Mouse (Mus musculus): ENCODE results near the gene Asdurf.
"Not testable (repeated sequence)": the region's sequence is repeated elsewhere in the genome, so short reads cannot be mapped to it uniquely, and the experiment has no call there.

Asdurf gene

GRCm38 (mm10) chr1:53352327-53353261 lies at the start of gene Asdurf, which contains the start of the genes Gm28551 and Asnsd1:
Gene Asdurf (minus strand): TSS chr1:53352619.
Gene Gm28551 (minus strand): TSS chr1:53352667.
Gene Asnsd1 (minus strand): TSS chr1:53352752.
- DNase-seq = peak; percentile 98

GRCm38 (mm10) chr1:53393936-53394760 lies 41.7 kb upstream of the Asdurf start:
- peak; percentile 25 to 52 for DNase-seq

- DNase-seq = peak; percentile 28 to 40
These were observed 36.3 kb upstream of the Asdurf start for GRCm38 (mm10) chr1:53388762-53389161.

- no peak for DNase-seq
These were observed 31.8 kb upstream of the Asdurf start for GRCm38 (mm10) chr1:53384085-53384688.

- DNase-seq = no peak
These were observed 25.3 kb upstream of the Asdurf start for GRCm38 (mm10) chr1:53377731-53378130.

- not testable (repeated sequence) for DNase-seq
These were observed 23.5 kb upstream of the Asdurf start for GRCm38 (mm10) chr1:53375965-53376364.

GRCm38 (mm10) chr1:53358988-53359387 lies 6.6 kb upstream of the Asdurf start:
- no peak for DNase-seq

GRCm38 (mm10) chr1:53341071-53341470 lies 11.3 kb downstream of the Asdurf start:
- no peak for DNase-seq

- not testable (repeated sequence) for DNase-seq
These were observed 15.0 kb downstream of the Asdurf start for GRCm38 (mm10) chr1:53337403-53337802.

GRCm38 (mm10) chr1:53335465-53335864 lies 17.0 kb downstream of the Asdurf start:
- DNase-seq = no peak

- DNase-seq = not testable (repeated sequence)
These were observed 18.9 kb downstream of the Asdurf start for GRCm38 (mm10) chr1:53333527-53333926.

GRCm38 (mm10) chr1:53324827-53325494 lies 27.5 kb downstream of the Asdurf start:
- no peak for DNase-seq

- DNase-seq = no peak
These were observed 28.1 kb downstream of the Asdurf start for GRCm38 (mm10) chr1:53324277-53324676.

GRCm38 (mm10) chr1:53323254-53323653 lies 29.2 kb downstream of the Asdurf start:
- DNase-seq = no peak

- DNase-seq = no peak
These were observed 30.6 kb downstream of the Asdurf start for GRCm38 (mm10) chr1:53321662-53322344.

GRCm38 (mm10) chr1:53312989-53313967 lies 39.1 kb downstream of the Asdurf start, which contains the start of gene Osgepl1:
Gene Osgepl1 (plus strand): TSS chr1:53313624.
- peak; percentile 94 to 95 for DNase-seq

GRCm38 (mm10) chr1:53300506-53300905 lies 51.9 kb downstream of the Asdurf start:
- no peak for DNase-seq
